Mouse (Mus musculus): ENCODE measurements at regions not wholly inside any gene's neighbourhood (a gene's known extent, or its start where the extent isn't known, plus 50 kb on each side); places are given as distances from the start of the nearest gene placed in this dataset.

- TF ChIP-seq CTCF (IDR thresholded peaks at IDR 0.05) (no peak), EP300 (IDR thresholded peaks at IDR 0.05; ENCODE audit: insufficient read depth, low read depth, low read length) (no peak), POLR2A (IDR thresholded peaks at IDR 0.05; ENCODE audit: insufficient read depth, low read depth, low read length) (no peak)
Measured at GRCm38 (mm10) chr1:104049169-104049948, 719.0 kb upstream of the Cdh20 start.
